Mouse (Mus musculus) hindbrain, embryonic 13.5 days (tissue): ENCODE measurements at regions not wholly inside any gene's neighbourhood (a gene's known extent, or its start where the extent isn't known, plus 50 kb on each side); places are given as distances from the start of the nearest gene placed in this dataset.

ENCODE experiments used
- ATAC-seq: fragments of 200-750 bp; cut with Nextera tagmentation; 2 replicates; pipeline ENCODE4 v1.8.0; 2017; ENCODE audit warnings: moderate TSS enrichment; ENCODE audit not compliant: low FRiP score
- H3K27ac ChIP-seq: fragments of 300-500 bp; sonication (generic); 2 replicates; pipeline ENCODE4 v1.5.1; 2015; ENCODE audit warnings: inconsistent platforms, mild to moderate bottlenecking, moderate library complexity
- H3K27me3 ChIP-seq: fragments of 300-500 bp; sonication (generic); 2 replicates; pipeline ENCODE4 v1.6.1; 2015; ENCODE audit warnings: mild to moderate bottlenecking, inconsistent platforms
- H3K36me3 ChIP-seq: fragments of 300-500 bp; sonication (generic); 2 replicates; pipeline ENCODE4 v1.6.1; 2015; ENCODE audit warnings: mild to moderate bottlenecking, inconsistent platforms
- H3K4me1 ChIP-seq: fragments of 300-500 bp; sonication (generic); replicated peaks from 2 replicates; pipeline ENCODE4 v1.6.1; 2015; ENCODE audit warnings: inconsistent platforms
- H3K4me2 ChIP-seq: fragments of 300-500 bp; sonication (generic); 2 replicates; pipeline ENCODE4 v1.6.1; 2015; ENCODE audit warnings: inconsistent platforms, mild to moderate bottlenecking, moderate library complexity
- H3K4me3 ChIP-seq: fragments of 300-500 bp; sonication (generic); 2 replicates; pipeline ENCODE4 v1.5.1; 2015; ENCODE audit warnings: mild to moderate bottlenecking, inconsistent platforms
- H3K9ac ChIP-seq: fragments of 300-500 bp; sonication (generic); 2 replicates; pipeline ENCODE4 v1.6.1; 2015; ENCODE audit warnings: mild to moderate bottlenecking, inconsistent platforms
- H3K9me3 ChIP-seq: fragments of 300-500 bp; sonication (generic); 2 replicates; pipeline ENCODE4 v1.6.1; 2016; ENCODE audit warnings: inconsistent platforms
- WGBS: fragments of 180-500 bp; shearing (Covaris S2); methylation state at CpG from one replicate; pipeline ENCODE4 v1.1.7; 2015; 5-methylcytosine and 5-hydroxymethylcytosine counted together

- Histone ChIP-seq H3K4me1 (no peaks in the 10 kb centered on the region), H3K27ac (no peak overlapping the region), H3K27me3 (no peaks in the 10 kb centered on the region), H3K36me3 (no peaks in the 10 kb centered on the region), H3K9ac (no peak overlapping the region), H3K4me2 (no peak overlapping the region), H3K9me3 (no peaks in the 10 kb centered on the region), H3K4me3 (no peak overlapping the region)
- ATAC-seq = no peak
- WGBS = 67% methylated on average over 1 of the region's 1 CpGs
Observed at GRCm38 (mm10) chr13:79453227-79453626, 1253.7 kb upstream of the Nr2f1 start.

GRCm38 (mm10) chr13:79443113-79443512, 1243.6 kb upstream of the Nr2f1 start:
- whole genome bisulfite sequencing = 90% methylated on average over 3 of the region's 3 CpGs
- no peak overlapping the region for H3K4me2 ChIP-seq
- no peak for ATAC-seq
- H3K9ac ChIP-seq = no peak overlapping the region
- H3K4me3 ChIP-seq = no peak overlapping the region
- no peaks in the 10 kb centered on the region for H3K9me3 ChIP-seq
- no peaks in the 10 kb centered on the region for H3K27me3 ChIP-seq
- H3K4me1 ChIP-seq = no peaks in the 10 kb centered on the region
- H3K27ac ChIP-seq = no peak overlapping the region
- no peaks in the 10 kb centered on the region for H3K36me3 ChIP-seq

GRCm38 (mm10) chr13:79442701-79443100, 1243.1 kb upstream of the Nr2f1 start:
- H3K4me1 ChIP-seq = no peaks in the 10 kb centered on the region
- H3K9me3 ChIP-seq = no peaks in the 10 kb centered on the region
- ATAC-seq = no peak
- no peak overlapping the region for H3K4me3 ChIP-seq
- H3K27ac ChIP-seq = no peak overlapping the region
- no peaks in the 10 kb centered on the region for H3K27me3 ChIP-seq
- no peaks in the 10 kb centered on the region for H3K36me3 ChIP-seq
- H3K4me2 ChIP-seq = no peak overlapping the region
- 77% methylated on average over 2 of the region's 2 CpGs for WGBS
- no peak overlapping the region for H3K9ac ChIP-seq

DNA sequence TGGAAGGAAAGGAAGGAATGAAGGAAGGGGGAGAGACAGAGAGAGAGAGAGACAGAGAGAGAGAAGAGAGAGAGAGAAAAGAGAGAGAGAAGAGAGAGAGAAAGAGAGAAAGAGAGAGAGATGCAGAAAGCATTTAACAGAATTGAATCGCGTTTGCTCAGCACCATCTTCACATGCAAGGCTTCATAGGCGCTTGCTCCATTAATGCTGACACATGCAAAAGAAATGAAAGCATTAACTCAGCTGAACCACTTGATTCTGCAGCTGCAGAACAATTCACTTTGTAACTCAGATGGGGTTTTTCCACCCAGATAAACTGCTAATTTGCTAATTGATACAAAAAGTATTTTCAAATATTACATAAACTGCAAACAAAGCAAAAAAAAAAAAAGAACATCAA, 1231.9 kb upstream of the Nr2f1 start:
- ATAC-seq = no peak
- H3K36me3 ChIP-seq = no peaks in the 10 kb centered on the region
- H3K9me3 ChIP-seq = no peaks in the 10 kb centered on the region

GRCm38 (mm10) chr13:79430987-79431386, 1231.4 kb upstream of the Nr2f1 start:
- Histone ChIP-seq H3K9me3 (no peaks in the 10 kb centered on the region), H3K36me3 (no peaks in the 10 kb centered on the region), H3K4me1 (peaks cover 3% of the 10 kb centered on the region; the same call in 1 of the 2 replicates), H3K4me3 (no peak overlapping the region), H3K27me3 (no peaks in the 10 kb centered on the region), H3K4me2 (no peak overlapping the region), H3K9ac (no peak overlapping the region), H3K27ac (no peak overlapping the region)
- no peak for ATAC-seq
- 21% methylated on average over 2 of the region's 2 CpGs for WGBS

More for the DNA sequence above, 1231.9 kb upstream of the Nr2f1 start:
- no peak overlapping the region for H3K9ac ChIP-seq
- H3K4me1 ChIP-seq = peaks cover 3% of the 10 kb centered on the region; the same call in 1 of the 2 replicates
- WGBS = 49% methylated on average over 3 of the region's 3 CpGs
- no peak overlapping the region for H3K27ac ChIP-seq
- H3K4me3 ChIP-seq = no peak overlapping the region
- no peak overlapping the region for H3K4me2 ChIP-seq
- no peaks in the 10 kb centered on the region for H3K27me3 ChIP-seq

GRCm38 (mm10) chr13:79430562-79430961, 1231.0 kb upstream of the Nr2f1 start:
- Histone ChIP-seq H3K4me3 (no peak overlapping the region), H3K9ac (no peak overlapping the region), H3K27me3 (no peaks in the 10 kb centered on the region), H3K36me3 (no peaks in the 10 kb centered on the region), H3K9me3 (no peaks in the 10 kb centered on the region), H3K4me2 (no peak overlapping the region), H3K27ac (no peak overlapping the region), H3K4me1 (peaks cover 3% of the 10 kb centered on the region; the same call in 1 of the 2 replicates)
- 43% methylated on average over 1 of the region's 1 CpGs for WGBS
- no peak for ATAC-seq

- Histone ChIP-seq H3K9ac (no peak overlapping the region), H3K4me3 (no peak overlapping the region), H3K27ac (no peak overlapping the region), H3K4me2 (no peak overlapping the region), H3K4me1 (no peaks in the 10 kb centered on the region), H3K27me3 (no peaks in the 10 kb centered on the region), H3K36me3 (no peaks in the 10 kb centered on the region), H3K9me3 (no peaks in the 10 kb centered on the region)
- WGBS = 38% methylated on average over 2 of the region's 2 CpGs
- ATAC-seq = no peak
Observed at GRCm38 (mm10) chr13:79417841-79418240, 1218.3 kb upstream of the Nr2f1 start.

DNA sequence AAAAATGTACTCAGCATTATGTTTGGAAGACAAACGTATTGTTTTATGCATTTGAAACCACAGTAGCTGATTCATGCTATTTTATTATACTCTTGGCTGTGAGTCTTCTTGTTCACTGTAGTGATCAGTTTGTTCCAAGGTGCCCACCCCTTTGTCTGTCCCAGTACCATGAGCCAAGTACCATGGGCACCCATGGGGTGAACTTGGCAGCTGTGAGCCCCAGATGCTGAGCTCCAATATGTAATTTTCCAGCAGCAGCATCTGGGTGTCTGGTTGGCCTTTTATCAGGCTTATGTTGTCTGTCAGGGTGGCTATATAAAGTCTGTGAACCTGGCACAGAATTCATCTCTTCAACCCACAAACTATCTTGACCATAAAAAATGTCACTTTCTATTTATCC, 1200.5 kb upstream of the Nr2f1 start:
- no peaks in the 10 kb centered on the region for H3K27me3 ChIP-seq
- H3K36me3 ChIP-seq = no peaks in the 10 kb centered on the region
- no peaks in the 10 kb centered on the region for H3K4me1 ChIP-seq
- 82% methylated on average over 1 of the region's 1 CpGs for WGBS
- no peaks in the 10 kb centered on the region for H3K9me3 ChIP-seq
- no peak overlapping the region for H3K9ac ChIP-seq
- no peak overlapping the region for H3K4me2 ChIP-seq
- ATAC-seq = no peak
- no peak overlapping the region for H3K4me3 ChIP-seq
- no peak overlapping the region for H3K27ac ChIP-seq

- Histone ChIP-seq H3K36me3 (no peaks in the 10 kb centered on the region), H3K9me3 (no peaks in the 10 kb centered on the region), H3K4me3 (no peak overlapping the region), H3K27ac (no peak overlapping the region), H3K4me1 (no peaks in the 10 kb centered on the region), H3K27me3 (no peaks in the 10 kb centered on the region), H3K9ac (no peak overlapping the region), H3K4me2 (no peak overlapping the region)
- no peak for ATAC-seq
- WGBS = 25% methylated on average over 3 of the region's 3 CpGs
Observed at GRCm38 (mm10) chr13:79393938-79394337, 1194.4 kb upstream of the Nr2f1 start.

GRCm38 (mm10) chr13:79387928-79388327, 1188.4 kb upstream of the Nr2f1 start:
- no peak for ATAC-seq
- Histone ChIP-seq H3K4me3 (no peak overlapping the region), H3K4me1 (no peaks in the 10 kb centered on the region), H3K9me3 (no peaks in the 10 kb centered on the region), H3K27ac (no peak overlapping the region), H3K9ac (no peak overlapping the region), H3K27me3 (no peaks in the 10 kb centered on the region), H3K4me2 (no peak overlapping the region), H3K36me3 (no peaks in the 10 kb centered on the region)

- Histone ChIP-seq H3K4me3 (no peak overlapping the region), H3K4me1 (0 out of 2 replicates have a peak, but pooled peaks cover 5% of the 10 kb centered on the region), H3K4me2 (no peak overlapping the region), H3K36me3 (no peaks in the 10 kb centered on the region), H3K9ac (no peak overlapping the region), H3K27me3 (no peaks in the 10 kb centered on the region), H3K27ac (no peak overlapping the region), H3K9me3 (no peaks in the 10 kb centered on the region)
- no peak for ATAC-seq
- WGBS = 84% methylated on average over 8 of the region's 8 CpGs
Observed at GRCm38 (mm10) chr13:79341494-79341893, 1141.9 kb upstream of the Nr2f1 start.

DNA sequence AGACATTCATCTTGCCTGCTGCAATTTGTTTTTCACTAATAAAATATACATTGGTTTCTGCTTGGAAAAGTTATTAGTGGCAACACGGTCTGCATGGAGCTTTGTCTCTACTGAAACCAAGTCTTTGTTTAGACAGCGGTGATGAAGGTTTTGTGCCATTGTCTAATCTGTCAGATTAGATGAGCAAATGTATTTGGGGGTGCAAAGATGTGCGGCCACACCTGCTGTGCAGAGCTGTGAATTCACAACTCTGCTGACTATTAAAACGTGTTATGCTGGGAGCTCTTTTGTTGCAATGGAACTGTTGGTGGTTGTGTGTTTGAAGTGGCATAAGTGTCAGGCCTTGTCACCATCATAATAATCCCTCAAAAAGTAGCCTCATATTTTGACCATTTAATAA, 1140.9 kb upstream of the Nr2f1 start:
- H3K27me3 ChIP-seq = no peaks in the 10 kb centered on the region
- no peaks in the 10 kb centered on the region for H3K36me3 ChIP-seq
- H3K4me2 ChIP-seq = no peak overlapping the region
- no peaks in the 10 kb centered on the region for H3K9me3 ChIP-seq
- no peak overlapping the region for H3K9ac ChIP-seq
- H3K4me1 ChIP-seq = no peaks in the 10 kb centered on the region
- H3K4me3 ChIP-seq = no peak overlapping the region
- no peak for ATAC-seq
- no peak overlapping the region for H3K27ac ChIP-seq
- WGBS = 43% methylated on average over 4 of the region's 4 CpGs

DNA sequence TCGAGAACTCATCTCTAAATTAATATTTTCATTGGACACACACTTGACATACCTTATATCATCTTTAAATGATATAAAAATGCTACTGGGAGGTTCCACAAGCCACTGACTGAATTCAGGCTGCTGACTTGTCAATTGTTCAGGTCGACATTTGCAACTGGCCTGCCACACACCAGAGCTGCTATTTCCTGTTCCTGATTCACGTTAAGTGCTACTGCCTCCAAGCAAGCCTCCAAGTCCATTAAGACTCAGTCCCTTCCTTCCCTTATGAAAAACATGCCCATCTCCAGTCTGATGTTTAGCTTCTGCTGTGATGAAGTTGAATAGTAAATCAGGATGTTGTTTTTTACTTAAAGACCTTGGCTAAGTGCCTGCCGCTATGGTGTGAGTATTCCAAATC, 1140.2 kb upstream of the Nr2f1 start:
- no peak overlapping the region for H3K4me2 ChIP-seq
- ATAC-seq = no peak
- WGBS = 57% methylated on average over 4 of the region's 4 CpGs
- H3K9ac ChIP-seq = no peak overlapping the region
- no peak overlapping the region for H3K4me3 ChIP-seq
- no peaks in the 10 kb centered on the region for H3K36me3 ChIP-seq
- no peaks in the 10 kb centered on the region for H3K27me3 ChIP-seq
- H3K9me3 ChIP-seq = no peaks in the 10 kb centered on the region
- no peaks in the 10 kb centered on the region for H3K4me1 ChIP-seq
- H3K27ac ChIP-seq = no peak overlapping the region

GRCm38 (mm10) chr13:79320146-79320545, 1120.6 kb upstream of the Nr2f1 start:
- 48% methylated on average over 2 of the region's 2 CpGs for WGBS
- Histone ChIP-seq H3K4me1 (no peaks in the 10 kb centered on the region), H3K9ac (no peak overlapping the region), H3K4me2 (no peak overlapping the region), H3K9me3 (no peaks in the 10 kb centered on the region), H3K4me3 (no peak overlapping the region), H3K36me3 (no peaks in the 10 kb centered on the region), H3K27me3 (no peaks in the 10 kb centered on the region), H3K27ac (no peak overlapping the region)
- no peak for ATAC-seq
